Mouse (Mus musculus): ENCODE data around the gene Pgm3. TPM values are rescaled to one million over a fixed set of nuclear protein-coding genes. Genes with fewer than 3 reads are reported as not detected.
"Not testable (repeated sequence)": the region's sequence is repeated elsewhere in the genome, so short reads cannot be mapped to it uniquely, and the experiment has no call there.

Gene Pgm3
- polyA plus RNA-seq, 1 experiment from 2014 or later, result 37.3 TPM

- H3K27ac ChIP-seq (ENCODE audit: low read depth, low read length); H3K9ac ChIP-seq (ENCODE audit: low read depth, low read length); H3K36me3 ChIP-seq (ENCODE audit: control insufficient read depth, insufficient read depth, low read length); H3K27me3 ChIP-seq (ENCODE audit: control insufficient read depth, insufficient read depth, low read length); H3K9me3 ChIP-seq (ENCODE audit: control insufficient read depth, low read length); ATAC-seq (ENCODE audit: low FRiP score, low TSS enrichment); H3K4me1 ChIP-seq (ENCODE audit: control insufficient read depth, insufficient read depth, low read length); H3K4me3 ChIP-seq (ENCODE audit: low read length); H3K4me2 ChIP-seq (replicated peaks; ENCODE audit: low read depth, low read length): not testable (repeated sequence)
- WGBS, result 66% methylated on average over 9 of the region's 10 CpGs
Measured at GRCm38 (mm10) chr9:86594357-86594767, 22.7 kb upstream of the Pgm3 start.

GRCm38 (mm10) chr9:86592676-86593668 lies 21.3 kb upstream of the Pgm3 start:
- ATAC-seq (ENCODE audit: low FRiP score, low TSS enrichment), result peak; percentile 43; the same call in 1 of the 2 replicates
- H3K9me3 ChIP-seq (ENCODE audit: control insufficient read depth, low read length), result no peaks in the 10 kb centered on the region; the same call in 1 of the 2 replicates
- no peaks in the 10 kb centered on the region for H3K27me3 ChIP-seq (ENCODE audit: control insufficient read depth, insufficient read depth, low read length)
- H3K4me3 ChIP-seq (ENCODE audit: low read length), result no peak overlapping the region
- no peak overlapping the region for H3K4me2 ChIP-seq (replicated peaks; ENCODE audit: low read depth, low read length)
- no peak overlapping the region for H3K9ac ChIP-seq (ENCODE audit: low read depth, low read length)
- no peaks in the 10 kb centered on the region for H3K36me3 ChIP-seq (ENCODE audit: control insufficient read depth, insufficient read depth, low read length)
- H3K27ac ChIP-seq (ENCODE audit: low read depth, low read length), result no peak overlapping the region
- 82% methylated on average over 19 of the region's 19 CpGs for WGBS
- H3K4me1 ChIP-seq (ENCODE audit: control insufficient read depth, insufficient read depth, low read length), result no peaks in the 10 kb centered on the region

- Histone ChIP-seq H3K4me1 (ENCODE audit: control insufficient read depth, insufficient read depth, low read length) (no peaks in the 10 kb centered on the region), H3K9me3 (ENCODE audit: control insufficient read depth, low read length) (no peaks in the 10 kb centered on the region; the same call in 1 of the 2 replicates), H3K27me3 (ENCODE audit: control insufficient read depth, insufficient read depth, low read length) (no peaks in the 10 kb centered on the region), H3K4me3 (ENCODE audit: low read length) (no peak overlapping the region), H3K9ac (ENCODE audit: low read depth, low read length) (no peak overlapping the region), H3K36me3 (ENCODE audit: control insufficient read depth, insufficient read depth, low read length) (no peaks in the 10 kb centered on the region), H3K27ac (ENCODE audit: low read depth, low read length) (no peak overlapping the region), H3K4me2 (replicated peaks; ENCODE audit: low read depth, low read length) (no peak overlapping the region)
- 91% methylated on average over 11 of the region's 11 CpGs for WGBS
- ATAC-seq (ENCODE audit: low FRiP score, low TSS enrichment), result no peak
Measured at GRCm38 (mm10) chr9:86587019-86587795, 15.6 kb upstream of the Pgm3 start.

GRCm38 (mm10) chr9:86583740-86584139 lies 12.1 kb upstream of the Pgm3 start:
- H3K9me3 ChIP-seq (ENCODE audit: control insufficient read depth, low read length), result no peaks in the 10 kb centered on the region
- WGBS, result 57% methylated on average over 3 of the region's 3 CpGs
- no peaks in the 10 kb centered on the region for H3K27me3 ChIP-seq (ENCODE audit: control insufficient read depth, insufficient read depth, low read length)
- H3K4me2 ChIP-seq (replicated peaks; ENCODE audit: low read depth, low read length), result no peak overlapping the region
- no peaks in the 10 kb centered on the region for H3K36me3 ChIP-seq (ENCODE audit: control insufficient read depth, insufficient read depth, low read length)
- ATAC-seq (ENCODE audit: low FRiP score, low TSS enrichment), result peak; percentile 82
- H3K27ac ChIP-seq (ENCODE audit: low read depth, low read length), result no peak overlapping the region
- H3K4me3 ChIP-seq (ENCODE audit: low read length), result no peak overlapping the region
- no peaks in the 10 kb centered on the region for H3K4me1 ChIP-seq (ENCODE audit: control insufficient read depth, insufficient read depth, low read length)
- H3K9ac ChIP-seq (ENCODE audit: low read depth, low read length), result no peak overlapping the region

- no peaks in the 10 kb centered on the region for H3K27me3 ChIP-seq (ENCODE audit: control insufficient read depth, insufficient read depth, low read length)
- no peaks in the 10 kb centered on the region for H3K36me3 ChIP-seq (ENCODE audit: control insufficient read depth, insufficient read depth, low read length)
- no peak overlapping the region for H3K4me3 ChIP-seq (ENCODE audit: low read length)
- no peaks in the 10 kb centered on the region for H3K4me1 ChIP-seq (ENCODE audit: control insufficient read depth, insufficient read depth, low read length)
- H3K9ac ChIP-seq (ENCODE audit: low read depth, low read length), result no peak overlapping the region
- 82% methylated on average over 10 of the region's 10 CpGs for WGBS
- no peak overlapping the region for H3K4me2 ChIP-seq (replicated peaks; ENCODE audit: low read depth, low read length)
- no peak overlapping the region for H3K27ac ChIP-seq (ENCODE audit: low read depth, low read length)
- ATAC-seq (ENCODE audit: low FRiP score, low TSS enrichment), result no peak
- no peaks in the 10 kb centered on the region for H3K9me3 ChIP-seq (ENCODE audit: control insufficient read depth, low read length)
Measured at GRCm38 (mm10) chr9:86579657-86580056, 8.0 kb upstream of the Pgm3 start.

- Histone ChIP-seq H3K4me2 (replicated peaks; ENCODE audit: low read depth, low read length) (no peak overlapping the region), H3K9me3 (ENCODE audit: control insufficient read depth, low read length) (no peaks in the 10 kb centered on the region), H3K27ac (ENCODE audit: low read depth, low read length) (no peak overlapping the region), H3K4me3 (ENCODE audit: low read length) (no peak overlapping the region), H3K4me1 (ENCODE audit: control insufficient read depth, insufficient read depth, low read length) (peaks cover 8% of the 10 kb centered on the region; the same call in 1 of the 2 replicates), H3K27me3 (ENCODE audit: control insufficient read depth, insufficient read depth, low read length) (no peaks in the 10 kb centered on the region), H3K9ac (ENCODE audit: low read depth, low read length) (no peak overlapping the region), H3K36me3 (ENCODE audit: control insufficient read depth, insufficient read depth, low read length) (no peaks in the 10 kb centered on the region)
- 90% methylated on average over 6 of the region's 6 CpGs for WGBS
- ATAC-seq (ENCODE audit: low FRiP score, low TSS enrichment), result no peak
Measured at GRCm38 (mm10) chr9:86575178-86575577, 3.5 kb upstream of the Pgm3 start.

- Histone ChIP-seq H3K4me2 (replicated peaks; ENCODE audit: low read depth, low read length) (no peak overlapping the region), H3K4me1 (ENCODE audit: control insufficient read depth, insufficient read depth, low read length) (peaks cover 8% of the 10 kb centered on the region; the same call in 1 of the 2 replicates), H3K9ac (ENCODE audit: low read depth, low read length) (no peak overlapping the region), H3K27ac (ENCODE audit: low read depth, low read length) (no peak overlapping the region), H3K9me3 (ENCODE audit: control insufficient read depth, low read length) (no peaks in the 10 kb centered on the region), H3K36me3 (ENCODE audit: control insufficient read depth, insufficient read depth, low read length) (peaks cover 8% of the 10 kb centered on the region; the same call in 1 of the 2 replicates), H3K4me3 (ENCODE audit: low read length) (no peak overlapping the region), H3K27me3 (ENCODE audit: control insufficient read depth, insufficient read depth, low read length) (no peaks in the 10 kb centered on the region)
- 82% methylated on average over 20 of the region's 20 CpGs for WGBS
- ATAC-seq (ENCODE audit: low FRiP score, low TSS enrichment), result no peak
Measured at GRCm38 (mm10) chr9:86573616-86574303, 2.1 kb upstream of the Pgm3 start.

- peak; percentile 1; the same call in 1 of the 2 replicates for ATAC-seq (ENCODE audit: low FRiP score, low TSS enrichment)
- no peak overlapping the region for H3K27ac ChIP-seq (ENCODE audit: low read depth, low read length)
Measured at GRCm38 (mm10) chr9:86572636-86573291, 1.1 kb upstream of the Pgm3 start.

More at GRCm38 (mm10) chr9:86572636-86573291, 1.1 kb upstream of the Pgm3 start:
- Histone ChIP-seq H3K9ac (ENCODE audit: low read depth, low read length) (peak overlapping the region; percentile 81; the same call in 1 of the 2 replicates), H3K36me3 (ENCODE audit: control insufficient read depth, insufficient read depth, low read length) (peaks cover 16% of the 10 kb centered on the region; the same call in 1 of the 2 replicates), H3K4me3 (ENCODE audit: low read length) (peak overlapping the region; percentile 72), H3K4me1 (ENCODE audit: control insufficient read depth, insufficient read depth, low read length) (peaks cover 8% of the 10 kb centered on the region; the same call in 1 of the 2 replicates), H3K9me3 (ENCODE audit: control insufficient read depth, low read length) (no peaks in the 10 kb centered on the region), H3K27me3 (ENCODE audit: control insufficient read depth, insufficient read depth, low read length) (no peaks in the 10 kb centered on the region), H3K4me2 (replicated peaks; ENCODE audit: low read depth, low read length) (peak overlapping the region; percentile 100)
- WGBS, result 7% methylated on average over 13 of the region's 13 CpGs
